Mouse (Mus musculus): ENCODE data around the gene Ccdc24.
A peak's percentile ranks its signal among the peaks of the same experiment; 100 is the strongest.

Gene Ccdc24

GRCm38 (mm10) chr4:117872471-117872886 is at the start of gene Ccdc24:
TSS of gene Ccdc24 (minus strand) at chr4:117872557.
- DNase-seq (ENCODE audit: low read depth, low spot score), result no peak

GRCm38 (mm10) chr4:117921358-117921757 is 49.0 kb upstream of the Ccdc24 start:
- no peak for DNase-seq (ENCODE audit: low read depth, low spot score)

GRCm38 (mm10) chr4:117918762-117919161 is 46.4 kb upstream of the Ccdc24 start:
- no peak for DNase-seq (ENCODE audit: low read depth, low spot score)

- DNase-seq (ENCODE audit: low read depth, low spot score), result no peak
Measured at GRCm38 (mm10) chr4:117918261-117918660, 45.9 kb upstream of the Ccdc24 start.

- no peak for DNase-seq (ENCODE audit: low read depth, low spot score)
Measured at GRCm38 (mm10) chr4:117917847-117918246, 45.5 kb upstream of the Ccdc24 start.

- DNase-seq (ENCODE audit: low read depth, low spot score), result no peak
Measured at GRCm38 (mm10) chr4:117917402-117917801, 45.0 kb upstream of the Ccdc24 start.

GRCm38 (mm10) chr4:117916386-117916785 is 44.0 kb upstream of the Ccdc24 start:
- no peak for DNase-seq (ENCODE audit: low read depth, low spot score)

GRCm38 (mm10) chr4:117915489-117916105 is 43.2 kb upstream of the Ccdc24 start:
- DNase-seq (ENCODE audit: low read depth, low spot score), result peak; percentile 60

GRCm38 (mm10) chr4:117914591-117915442 is 42.5 kb upstream of the Ccdc24 start, which contains the start of gene Ipo13:
TSS of gene Ipo13 (minus strand) at chr4:117914999.
- peak; percentile 97 for DNase-seq (ENCODE audit: low read depth, low spot score)

GRCm38 (mm10) chr4:117914031-117914430 is 41.7 kb upstream of the Ccdc24 start:
- peak; percentile 52 for DNase-seq (ENCODE audit: low read depth, low spot score)

GRCm38 (mm10) chr4:117913421-117913820 is 41.1 kb upstream of the Ccdc24 start:
- peak; percentile 79 for DNase-seq (ENCODE audit: low read depth, low spot score)

GRCm38 (mm10) chr4:117912685-117913273 is 40.4 kb upstream of the Ccdc24 start:
- peak; percentile 56 for DNase-seq (ENCODE audit: low read depth, low spot score)

GRCm38 (mm10) chr4:117912131-117912561 is 39.8 kb upstream of the Ccdc24 start:
- DNase-seq (ENCODE audit: low read depth, low spot score), result peak; percentile 81

- DNase-seq (ENCODE audit: low read depth, low spot score), result peak; percentile 87
Measured at GRCm38 (mm10) chr4:117908834-117909453, 36.6 kb upstream of the Ccdc24 start.

- peak; percentile 83 for DNase-seq (ENCODE audit: low read depth, low spot score)
Measured at GRCm38 (mm10) chr4:117906196-117906595, 33.8 kb upstream of the Ccdc24 start.

- peak; percentile 55 for DNase-seq (ENCODE audit: low read depth, low spot score)
Measured at GRCm38 (mm10) chr4:117904761-117905160, 32.4 kb upstream of the Ccdc24 start.

- DNase-seq (ENCODE audit: low read depth, low spot score), result peak; percentile 82
Measured at GRCm38 (mm10) chr4:117904094-117904493, 31.7 kb upstream of the Ccdc24 start.

- DNase-seq (ENCODE audit: low read depth, low spot score), result no peak
Measured at GRCm38 (mm10) chr4:117898111-117898510, 25.8 kb upstream of the Ccdc24 start.

- DNase-seq (ENCODE audit: low read depth, low spot score), result peak; percentile 85
Measured at GRCm38 (mm10) chr4:117896031-117896430, 23.7 kb upstream of the Ccdc24 start.

- no peak for DNase-seq (ENCODE audit: low read depth, low spot score)
Measured at GRCm38 (mm10) chr4:117895339-117895738, 23.0 kb upstream of the Ccdc24 start.

- DNase-seq (ENCODE audit: low read depth, low spot score), result peak; percentile 61
Measured at GRCm38 (mm10) chr4:117894601-117895000, 22.2 kb upstream of the Ccdc24 start.

GRCm38 (mm10) chr4:117893376-117893775 is 21.0 kb upstream of the Ccdc24 start:
- no peak for DNase-seq (ENCODE audit: low read depth, low spot score)
